Mouse (Mus musculus) megakaryocyte-erythroid progenitor cell, adult 5-6 weeks (primary cell): ENCODE measurements around the gene Abhd17a. TPM values are rescaled to one million over a fixed set of nuclear protein-coding genes. Genes with fewer than 3 reads are reported as not detected.
"Not testable (repeated sequence)": the region's sequence is repeated elsewhere in the genome, so short reads cannot be mapped to it uniquely, and the experiment has no call there.

Experiments
- ATAC-seq: replicated peaks from 2 replicates; pipeline ENCODE4 v1.8.0; 2016; ENCODE audit warnings: mild to moderate bottlenecking, inconsistent platforms; ENCODE audit not compliant: severe bottlenecking, poor library complexity, low FRiP score, low TSS enrichment
- total RNA-seq, 2 experiments: library from RNA; stranded (forward) in 1 of 2; stranded (reverse) in 1 of 2; fragments of 200-1000, 215-1000 nt in 1 of 2; fragments of >200 nt in 1 of 2; fragmentation: Nextera tagmentation in 1 of 2; gene quantifications; 2 replicates each; pipeline ENCODE4 v1.2.3; 2014 to 2017

Abhd17a gene
- total RNA-seq, 2 experiments from 2014 or later: 19.4 to 63.1 TPM

DNA sequence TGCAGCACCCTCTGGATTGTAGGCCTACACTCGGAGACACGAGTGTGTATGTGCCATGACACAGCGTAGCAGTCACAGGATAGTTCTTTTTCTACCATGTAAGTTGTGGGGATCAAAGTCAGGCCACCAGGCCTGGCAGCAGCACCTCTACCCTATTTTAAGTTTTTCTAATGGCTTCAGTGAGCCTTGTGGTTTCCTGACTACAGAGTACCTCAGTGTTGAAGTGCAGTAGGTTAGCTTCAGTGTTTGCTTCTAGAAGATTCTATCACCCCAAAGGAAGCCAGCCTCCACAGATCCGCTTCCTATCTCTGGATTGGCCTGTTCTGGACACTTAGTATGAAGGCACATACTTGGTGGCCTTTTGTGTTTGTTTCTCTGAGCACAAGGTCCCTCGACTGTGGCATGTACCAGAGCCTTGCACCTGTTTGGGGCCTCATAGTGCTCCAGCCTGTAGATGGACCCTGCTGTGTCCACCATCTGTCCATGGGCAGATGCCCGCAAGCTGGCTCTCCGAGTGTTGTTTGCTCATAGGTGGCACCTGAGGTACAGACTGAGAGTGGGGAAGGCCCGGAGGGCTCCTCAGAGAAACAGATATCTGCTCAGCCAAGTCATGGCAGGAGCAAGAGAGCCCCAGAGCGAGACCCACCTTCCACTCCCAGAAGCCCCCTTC is 20.1 kb upstream of the Abhd17a start:
- ATAC-seq: no peak

DNA sequence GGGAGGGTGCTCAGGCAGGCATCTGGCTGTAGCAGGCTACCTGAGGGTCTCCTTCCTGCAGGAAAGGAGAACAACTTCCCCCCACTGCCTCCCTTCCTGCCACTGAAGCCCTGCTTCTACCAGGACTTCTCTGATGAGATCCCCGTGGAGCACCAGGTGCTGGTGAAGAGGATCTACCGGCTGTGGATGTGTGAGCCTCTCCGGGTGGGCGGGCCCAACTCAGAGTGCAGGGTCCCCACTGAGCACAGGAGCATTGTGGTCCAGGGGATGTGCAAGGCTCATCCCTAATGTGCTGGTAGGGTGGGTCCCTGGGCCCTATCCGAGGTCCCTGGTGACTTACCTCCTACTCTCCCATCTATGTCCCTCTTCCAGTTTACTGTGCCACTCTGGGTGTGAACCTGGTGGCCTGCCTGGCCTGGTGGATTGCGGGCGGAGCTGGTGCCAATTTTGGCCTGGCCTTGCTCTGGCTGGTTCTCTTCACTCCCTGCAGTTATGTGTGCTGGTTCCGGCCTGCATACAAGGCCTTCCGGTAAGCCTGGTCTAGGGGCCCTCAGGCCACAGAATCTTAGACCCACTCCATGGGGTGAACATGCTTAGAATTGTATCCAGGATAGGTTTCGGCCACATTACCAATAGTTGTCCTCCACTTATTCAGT is 19.3 kb upstream of the Abhd17a start:
- ATAC-seq: no peak

DNA sequence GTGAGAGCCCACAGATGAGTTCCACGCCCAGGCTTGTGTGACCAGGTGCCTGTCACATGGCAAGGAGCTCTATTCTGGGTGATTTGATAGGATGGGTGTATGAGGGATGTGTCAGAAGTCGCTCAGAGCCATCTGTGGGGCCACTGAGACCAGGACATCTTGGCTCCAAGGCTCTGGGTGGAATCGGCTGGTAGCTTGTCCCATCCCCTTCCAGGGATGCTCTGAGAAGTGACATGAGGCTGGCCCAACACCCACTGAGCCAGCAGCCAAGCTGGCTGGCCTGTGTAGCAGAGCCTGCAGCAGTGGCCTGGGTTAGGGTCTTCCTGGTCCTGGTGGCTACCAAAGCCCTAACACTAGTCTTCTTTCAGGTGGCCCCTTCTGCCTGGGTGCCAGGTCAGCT is 18.3 kb upstream of the Abhd17a start:
- ATAC-seq: no peak

DNA sequence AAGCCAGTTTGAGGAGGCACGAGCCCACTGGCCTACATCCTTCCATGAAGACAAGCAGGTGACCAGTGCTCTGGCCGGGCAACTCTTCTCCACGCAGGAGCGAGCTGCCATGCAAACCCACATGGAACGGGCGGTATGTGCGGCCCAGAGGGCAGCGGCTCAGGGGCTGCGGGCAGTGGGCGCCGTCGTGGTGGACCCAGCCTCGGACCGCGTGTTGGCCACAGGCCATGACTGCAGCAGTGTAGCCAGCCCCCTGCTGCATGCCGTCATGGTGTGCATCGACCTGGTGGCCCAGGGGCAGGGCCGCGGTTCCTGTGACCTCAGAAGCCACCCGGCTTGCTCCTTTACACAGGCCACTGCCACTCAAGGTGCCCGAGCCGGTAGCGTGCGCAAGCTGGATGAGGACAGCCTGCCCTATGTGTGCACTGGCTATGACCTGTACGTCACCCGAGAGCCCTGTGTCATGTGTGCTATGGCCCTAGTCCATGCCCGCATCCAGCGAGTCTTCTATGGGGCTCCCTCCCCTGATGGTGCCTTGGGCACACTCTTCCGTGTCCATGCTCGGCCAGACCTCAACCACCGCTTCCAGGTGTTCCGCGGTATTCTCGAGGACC is 16.7 kb upstream of the Abhd17a start:
- no peak for ATAC-seq

DNA sequence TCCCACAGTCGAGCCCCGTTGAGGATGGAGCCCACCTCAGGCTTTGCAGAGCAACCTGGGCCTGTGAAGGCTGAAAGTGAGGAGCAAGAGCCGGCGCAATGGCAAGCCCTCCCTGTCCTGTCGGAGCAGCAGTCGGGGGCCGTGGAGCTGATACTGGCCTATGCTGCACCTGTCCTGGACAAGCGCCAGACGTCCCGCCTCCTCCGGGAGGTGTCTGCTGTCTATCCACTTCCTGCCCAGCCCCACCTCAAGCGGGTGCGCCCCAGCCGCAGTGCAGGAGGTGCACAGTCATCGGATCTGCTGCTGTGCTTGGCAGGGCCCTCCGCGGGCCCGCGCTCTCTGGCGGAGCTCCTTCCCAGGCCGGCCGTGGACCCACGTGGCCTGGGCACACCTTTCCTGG is 16.2 kb upstream of the Abhd17a start:
- ATAC-seq: no peak

DNA sequence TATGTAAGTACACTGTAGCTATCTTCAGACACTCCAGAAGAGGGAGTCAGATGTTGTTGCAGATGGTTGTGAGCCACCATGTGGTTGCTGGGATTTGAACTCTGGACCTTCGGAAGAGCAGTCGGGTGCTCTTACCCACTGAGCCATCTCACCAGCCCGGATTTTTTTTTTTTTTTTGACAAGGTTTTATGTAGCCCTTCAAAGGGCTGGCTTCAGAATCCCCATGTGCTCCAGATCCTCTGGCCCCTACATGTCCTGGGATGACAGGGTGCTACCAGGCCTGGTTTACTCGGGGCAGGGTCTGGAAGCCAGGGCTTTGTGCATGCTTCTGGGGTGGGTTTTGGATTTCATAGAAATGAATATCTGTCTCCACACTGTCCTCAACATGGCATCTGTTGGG is 15.6 kb upstream of the Abhd17a start, which contains the start of gene Gm49322:
Gene Gm49322 (plus strand): TSS at position 301 of the 400 bp plus-strand sequence.
- not testable (repeated sequence) for ATAC-seq

DNA sequence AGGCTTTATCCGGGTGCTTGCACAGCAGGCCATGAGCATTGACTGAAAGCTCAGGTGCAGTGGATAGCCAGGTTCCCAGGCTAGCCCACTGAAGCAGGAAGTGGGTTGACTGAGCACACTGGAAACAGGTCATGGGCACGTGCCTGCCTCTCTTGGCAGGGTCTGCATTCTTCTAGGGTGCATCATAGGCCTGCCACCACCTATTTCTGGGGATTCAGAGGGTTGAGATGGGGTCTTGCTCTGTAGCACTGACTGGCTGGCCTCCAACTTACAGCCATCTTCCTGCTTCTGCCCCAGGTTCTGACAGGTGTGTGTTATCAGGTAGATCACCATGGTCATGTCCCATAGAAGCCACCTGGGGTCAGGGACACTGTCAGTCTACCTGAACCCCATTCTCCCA is 14.8 kb upstream of the Abhd17a start:
- ATAC-seq: no peak

DNA sequence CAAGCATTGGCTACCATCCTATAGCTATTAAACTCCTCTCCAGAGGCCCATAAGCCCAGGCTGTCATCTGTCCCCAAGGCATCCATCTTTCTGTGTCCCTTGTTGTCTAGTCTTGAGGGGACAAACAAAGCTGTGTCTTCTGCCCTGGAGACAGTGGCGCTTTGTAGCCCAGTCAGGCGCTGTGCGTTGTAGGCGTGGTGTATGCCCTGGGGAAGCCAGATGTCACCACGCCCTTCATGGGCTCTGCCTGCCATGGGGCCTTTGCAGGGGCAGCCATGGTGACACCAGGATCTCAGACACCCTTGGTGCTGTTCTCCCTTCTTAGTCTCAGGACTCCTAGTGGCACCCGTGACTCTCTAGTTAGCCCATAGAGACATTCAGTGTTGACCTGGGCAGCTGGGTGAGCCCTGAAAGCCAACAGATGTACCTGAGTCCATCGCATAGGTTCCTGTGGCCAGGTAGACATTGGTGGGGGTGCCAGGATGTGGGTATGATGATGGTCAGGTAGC is 13.9 kb upstream of the Abhd17a start:
- peak; percentile 61 for ATAC-seq

DNA sequence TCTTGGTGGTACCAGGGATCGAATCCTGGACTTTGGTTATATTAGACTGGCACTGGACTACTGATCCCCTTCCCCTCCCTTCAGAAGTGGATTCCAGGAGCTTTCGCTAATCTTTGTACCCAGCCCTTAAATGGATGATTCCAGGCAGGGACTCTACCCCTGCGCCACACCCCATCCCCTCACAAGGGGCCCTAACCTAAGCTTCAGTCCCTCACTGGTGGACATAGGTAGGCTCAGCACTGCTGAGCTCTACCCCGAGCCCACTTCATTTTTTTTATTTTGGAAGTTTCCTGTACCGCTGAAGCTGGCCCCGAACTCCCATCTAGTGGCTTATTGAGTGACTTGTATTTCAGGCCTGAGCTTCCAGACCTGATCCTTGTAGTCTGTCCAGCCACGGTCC is 13.2 kb upstream of the Abhd17a start:
- ATAC-seq: no peak

DNA sequence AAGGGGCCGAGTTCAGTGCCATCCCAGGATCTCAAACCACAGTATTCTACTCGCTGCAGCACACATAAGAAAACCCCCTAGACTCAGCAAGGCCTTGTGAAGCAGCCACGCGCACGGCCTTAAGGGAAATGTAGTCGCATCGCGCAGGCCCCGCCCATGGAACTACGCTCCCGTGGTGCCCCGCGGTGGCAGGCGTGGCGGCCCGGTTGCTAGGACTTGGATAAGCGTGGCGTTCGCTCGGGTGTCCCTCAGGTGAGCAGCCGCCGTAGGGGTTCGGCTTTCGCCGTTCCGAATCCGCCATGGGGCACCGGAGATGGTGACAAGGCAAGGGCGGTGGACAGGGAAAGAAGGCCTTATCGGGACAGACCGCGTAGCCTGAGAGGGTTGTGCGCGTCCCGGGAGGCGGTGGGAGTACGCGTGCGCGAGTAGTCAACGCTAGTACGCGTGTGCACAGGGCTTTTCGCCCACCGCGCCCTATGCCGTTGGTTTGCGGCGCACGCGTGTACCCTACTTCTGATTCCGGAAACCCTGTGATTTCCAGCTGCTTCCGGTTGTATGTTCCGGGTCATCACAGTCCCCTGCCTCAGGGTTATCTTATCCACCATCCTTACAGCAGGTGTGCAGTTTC is 12.7 kb upstream of the Abhd17a start, which contains the start of the genes Scamp4 and Adat3:
Gene Scamp4 (plus strand): TSS at position 175 of the 628 bp plus-strand sequence.
Gene Adat3 (plus strand): TSS at position 183 of the 628 bp plus-strand sequence.
- ATAC-seq: peak; percentile 89

DNA sequence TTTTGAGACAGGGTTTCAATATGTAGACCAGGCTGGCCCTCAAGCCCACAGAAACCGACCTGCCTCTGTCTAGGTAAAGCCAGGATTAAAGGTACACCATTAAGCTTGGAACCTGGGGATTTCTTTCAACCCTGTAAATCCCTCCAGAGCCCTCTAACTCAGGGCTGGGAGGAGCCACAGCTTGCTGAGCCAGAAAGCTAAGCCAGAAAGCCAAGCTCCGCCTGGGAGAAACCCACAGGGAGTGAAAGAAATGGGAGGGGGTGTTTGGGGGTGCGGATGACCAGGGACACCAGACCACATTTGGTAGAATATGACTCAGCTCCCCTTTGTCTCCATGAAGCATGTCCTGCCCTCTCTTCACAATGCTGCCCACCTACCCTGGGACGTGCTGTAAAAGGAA is 6.2 kb upstream of the Abhd17a start:
- no peak for ATAC-seq

DNA sequence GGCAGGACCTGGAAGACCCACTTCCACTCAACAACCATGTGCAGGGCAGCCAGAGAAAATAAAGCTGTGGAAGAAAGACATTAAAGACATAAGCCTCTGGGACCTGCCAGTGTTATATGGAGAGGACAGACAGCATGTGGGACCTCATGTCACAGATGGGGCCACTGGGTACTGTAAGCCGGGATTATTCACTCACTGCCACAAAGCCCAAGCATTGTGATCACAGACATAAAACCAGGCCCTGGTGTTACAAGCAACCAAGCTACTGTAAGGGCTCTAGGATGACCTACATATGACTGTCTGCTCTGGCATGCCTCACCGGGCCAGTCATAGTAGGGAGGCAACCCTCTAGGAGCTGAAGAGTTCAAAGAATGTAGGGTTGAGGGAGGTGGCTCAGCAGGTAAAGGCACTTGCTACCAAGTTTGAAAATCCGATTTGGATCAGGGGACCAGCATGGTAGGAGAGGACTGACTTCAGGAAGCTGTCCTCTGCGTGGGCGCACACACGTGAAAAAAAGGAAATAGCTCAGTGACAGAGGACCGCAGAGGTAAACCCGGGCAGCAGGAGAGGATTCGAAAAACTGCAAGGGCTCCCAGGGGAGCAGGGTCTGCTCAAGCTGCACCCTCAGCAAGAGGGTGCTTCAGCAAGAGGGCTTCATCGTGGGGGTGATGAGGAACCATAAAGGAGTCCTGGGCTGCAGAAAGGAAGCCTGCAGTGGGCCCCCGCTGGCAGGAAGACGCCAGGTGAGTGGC is 838 bp downstream of the Abhd17a start:
- no peak for ATAC-seq

DNA sequence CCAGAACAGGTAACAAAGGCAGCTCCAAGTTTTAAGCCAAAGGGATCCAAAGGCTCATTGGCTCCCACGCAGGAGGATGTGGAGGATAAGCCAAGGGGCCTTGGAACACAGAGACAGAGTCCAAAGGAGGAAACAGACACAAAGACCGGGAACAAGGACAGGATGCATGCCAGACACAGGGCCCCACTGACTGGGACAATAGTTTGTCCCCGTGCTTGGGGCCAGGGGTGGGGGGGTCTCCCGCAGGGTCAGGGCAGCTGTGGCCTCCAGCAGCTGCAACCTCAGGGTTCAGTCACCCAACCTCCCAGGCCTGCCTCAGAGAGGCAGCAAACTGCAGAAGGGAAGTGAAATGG is 2.9 kb downstream of the Abhd17a start:
- no peak for ATAC-seq

DNA sequence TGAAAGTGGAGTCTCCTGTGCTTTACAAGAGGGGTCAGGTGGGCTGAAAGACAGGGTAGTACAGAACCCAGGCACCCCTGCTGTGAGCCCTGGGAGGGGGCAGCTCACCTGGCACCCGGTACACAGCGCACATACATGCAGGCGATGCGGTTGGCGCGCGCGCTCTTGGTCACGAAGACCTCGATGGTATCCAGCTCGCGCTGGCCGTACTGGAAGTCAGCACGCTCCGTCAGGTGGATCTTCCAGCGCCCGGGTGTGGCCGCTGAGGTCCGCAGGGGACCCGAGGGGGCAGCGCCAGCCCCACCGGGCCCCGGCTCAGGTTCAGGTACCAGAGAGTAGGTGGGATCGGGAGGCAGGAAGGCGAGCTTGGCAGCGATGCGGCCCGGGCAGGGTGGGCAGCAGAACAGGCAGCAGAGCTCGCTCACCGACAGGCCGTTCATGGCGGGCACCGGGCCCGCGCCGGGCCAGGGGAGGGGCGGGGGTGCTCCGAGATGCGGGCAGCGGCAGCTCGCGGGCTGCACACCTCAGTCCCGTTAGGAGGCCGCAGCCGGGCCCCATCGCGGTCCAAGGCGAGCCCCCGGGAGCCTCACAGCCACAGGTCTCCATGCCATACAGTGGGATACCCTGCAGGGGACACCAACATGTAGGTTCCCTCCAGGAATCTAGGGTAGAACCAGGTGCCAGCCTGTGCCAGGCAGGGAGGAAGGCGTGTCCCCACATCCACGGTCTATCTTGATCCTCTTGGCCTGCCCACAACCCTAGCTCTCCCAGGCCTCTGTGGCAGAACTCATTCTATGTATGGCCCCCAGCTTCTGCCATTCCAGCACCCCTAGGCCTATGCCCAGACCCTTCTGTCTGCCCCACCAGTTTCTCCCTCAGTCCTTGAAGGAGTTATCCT is 3.5 kb downstream of the Abhd17a start:
- ATAC-seq: no peak

DNA sequence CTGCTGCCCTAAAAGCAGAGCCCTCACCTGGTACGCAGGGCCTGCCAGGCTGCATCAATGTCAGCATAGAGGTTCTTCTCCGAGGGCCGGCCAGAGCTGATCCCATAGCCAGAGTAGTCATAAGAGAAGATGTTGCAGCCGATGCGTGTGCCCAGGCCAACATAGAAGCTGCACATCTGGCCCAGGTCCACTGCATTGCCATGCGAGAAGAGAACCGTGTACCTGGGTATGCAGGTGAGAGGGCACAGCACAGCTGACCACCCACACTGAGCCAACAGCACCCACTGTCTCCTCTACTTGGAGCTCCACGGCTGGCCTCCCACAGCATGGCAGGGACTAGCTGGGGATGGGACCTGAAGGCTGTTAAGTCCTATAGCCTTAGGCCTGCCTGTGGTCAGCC is 4.6 kb downstream of the Abhd17a start:
- no peak for ATAC-seq

DNA sequence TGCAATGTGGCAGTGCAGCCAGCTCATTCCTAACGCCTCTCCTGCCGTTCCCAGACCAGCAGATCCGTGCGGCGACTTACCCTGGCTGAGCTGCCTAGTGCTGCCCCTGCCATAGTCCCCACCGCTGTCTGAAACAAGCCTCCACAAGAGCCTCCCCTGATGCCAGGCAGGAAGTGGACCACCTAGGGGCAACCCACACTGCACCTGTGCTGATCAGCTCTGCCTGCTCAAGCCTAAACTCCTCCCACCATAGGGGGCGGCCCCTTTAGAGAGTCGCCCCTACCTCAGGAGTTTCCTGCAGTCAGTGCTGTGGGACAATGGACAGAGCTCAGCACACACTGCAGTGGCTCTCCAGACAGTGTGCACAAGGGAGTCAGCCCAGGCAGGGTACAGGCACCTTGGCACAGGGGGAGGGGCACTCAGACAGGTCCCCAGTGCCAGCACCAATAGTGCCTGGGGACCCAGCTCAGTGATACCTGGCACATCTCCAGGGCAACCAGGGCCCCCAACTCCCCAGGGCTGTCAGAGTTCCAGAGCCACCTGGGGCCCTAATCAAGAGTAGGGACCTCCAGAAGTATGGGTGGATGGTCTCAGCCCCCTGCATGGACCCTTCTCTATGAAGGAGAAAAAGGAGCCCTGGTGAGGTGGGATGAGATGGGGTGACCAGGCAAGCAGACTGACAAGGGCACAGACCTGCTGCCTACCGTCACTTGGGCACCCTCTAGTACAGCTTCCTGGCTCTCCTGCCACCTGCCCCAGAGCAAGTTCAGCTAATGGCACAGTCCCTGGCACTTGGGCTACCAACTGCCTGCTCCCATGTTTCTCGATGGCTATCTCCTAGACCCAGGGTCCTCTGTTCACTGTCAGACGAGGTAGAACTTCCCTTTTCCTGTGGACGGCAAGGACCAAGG is 5.2 kb downstream of the Abhd17a start:
- no peak for ATAC-seq

DNA sequence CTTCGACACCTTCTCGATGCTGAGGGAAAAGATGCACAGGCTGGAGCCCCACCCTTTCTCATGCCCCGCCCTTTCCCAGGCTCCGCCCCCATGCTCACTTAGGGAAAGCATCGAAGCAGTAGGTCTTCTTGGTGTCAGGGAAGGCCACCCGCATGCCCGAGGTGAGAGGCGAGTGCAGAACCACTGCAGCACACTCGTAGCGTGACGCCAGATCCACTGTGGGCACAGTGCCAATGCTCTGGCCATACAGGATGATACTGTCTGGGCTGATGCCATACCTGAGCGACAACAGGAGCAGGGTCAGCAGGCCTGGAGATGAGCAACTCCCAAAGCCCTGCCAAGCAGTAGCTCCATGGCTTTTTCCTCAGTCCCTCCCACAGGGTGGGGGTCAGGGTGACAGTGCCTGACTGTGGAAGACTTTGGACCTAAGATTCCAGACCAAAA is 6.1 kb downstream of the Abhd17a start:
- ATAC-seq: no peak
